Mouse (Mus musculus) hindbrain, postnatal 0 days (tissue): ENCODE measurements at regions not wholly inside any gene's neighbourhood (a gene's known extent, or its start where the extent isn't known, plus 50 kb on each side); places are given as distances from the start of the nearest gene placed in this dataset.

Source experiments
- ATAC-seq: fragments of 200-750 bp; cut with Nextera tagmentation; 2 replicates; pipeline ENCODE4 v1.8.0; 2017; ENCODE audit warnings: mild to moderate bottlenecking, moderate TSS enrichment, moderate library complexity
- DNase-seq: peaks from one replicate; pipeline ENCODE4 v3.0.0-alpha.2; 2015; ENCODE audit warnings: low spot score
- H3K27ac ChIP-seq: fragments of 300-500 bp; sonication (generic); 2 replicates; pipeline ENCODE4 v1.5.1; 2014; ENCODE audit warnings: mild to moderate bottlenecking
- H3K27me3 ChIP-seq: fragments of 300-500 bp; sonication (generic); 2 replicates; pipeline ENCODE4 v1.6.1; 2014; ENCODE audit warnings: low read length, mixed read lengths; ENCODE audit not compliant: insufficient read depth
- H3K36me3 ChIP-seq: fragments of 300-500 bp; sonication (generic); 2 replicates; pipeline ENCODE4 v1.6.1; 2014; ENCODE audit warnings: low read length, mixed read lengths; ENCODE audit not compliant: insufficient read depth
- H3K4me1 ChIP-seq: fragments of 300-500 bp; sonication (generic); 2 replicates; pipeline ENCODE4 v1.6.1; 2014; ENCODE audit warnings: antibody characterized with exemption, low read length, mixed read lengths; ENCODE audit not compliant: insufficient read depth
- H3K4me2 ChIP-seq: fragments of 300-500 bp; sonication (generic); 2 replicates; pipeline ENCODE4 v1.6.1; 2014; ENCODE audit warnings: low read depth, mild to moderate bottlenecking, low read length, moderate library complexity, mixed read lengths
- H3K4me3 ChIP-seq: fragments of 300-500 bp; sonication (generic); 2 replicates; pipeline ENCODE4 v1.5.1; 2014; ENCODE audit warnings: low read length
- H3K9ac ChIP-seq: fragments of 300-500 bp; sonication (generic); replicated peaks from 2 replicates; pipeline ENCODE4 v1.6.1; 2014; ENCODE audit warnings: mild to moderate bottlenecking, low read length, moderate library complexity, mixed read lengths
- H3K9me3 ChIP-seq: fragments of 300-500 bp; sonication (generic); 2 replicates; pipeline ENCODE4 v1.6.1; 2016; ENCODE audit warnings: low read length, mixed read lengths
- CTCF ChIP-seq: IDR thresholded peaks from 2 replicates; pipeline ENCODE4 v1.5.1; 2016; ENCODE audit warnings: antibody characterized with exemption, control low read depth, low read depth
- WGBS: fragments of 180-500 bp; shearing (Covaris S2); extraction: QIAGEN DNeasy Blood & Tissue Kit; methylation state at CpG from one replicate; pipeline ENCODE4 v1.1.7; 2014; 5-methylcytosine and 5-hydroxymethylcytosine counted together

DNA sequence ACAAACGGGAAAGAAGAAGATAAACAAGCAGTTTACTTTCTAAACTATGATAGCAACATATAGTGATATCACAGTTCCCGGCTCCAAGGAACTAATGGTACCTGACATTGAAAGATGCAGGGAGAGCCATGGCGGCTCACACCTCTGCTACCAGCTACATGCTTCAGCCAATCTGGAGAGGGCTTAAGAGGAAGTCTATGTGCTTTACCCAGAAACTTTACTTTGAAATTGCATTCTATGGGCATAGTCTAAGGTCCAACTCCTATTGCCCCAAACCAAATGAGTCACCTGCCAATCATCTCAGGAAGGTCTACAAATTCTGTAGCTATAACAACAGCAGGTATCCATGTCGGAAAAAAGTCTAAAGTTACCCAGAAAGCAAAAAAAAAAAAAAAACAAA, 146.9 kb downstream of the Samd5 start:
- DNase-seq, result no peak
- H3K36me3 ChIP-seq, result no peaks in the 10 kb centered on the region
- TF ChIP-seq CTCF, result no peak
- H3K4me3 ChIP-seq, result no peak overlapping the region
- 81% methylated on average over 4 of the region's 4 CpGs for WGBS
- H3K4me2 ChIP-seq, result no peak overlapping the region
- H3K9me3 ChIP-seq, result no peaks in the 10 kb centered on the region
- no peak overlapping the region for H3K27ac ChIP-seq
- no peaks in the 10 kb centered on the region for H3K27me3 ChIP-seq
- ATAC-seq, result no peak
- H3K4me1 ChIP-seq, result no peaks in the 10 kb centered on the region
- H3K9ac ChIP-seq, result no peak overlapping the region

DNA sequence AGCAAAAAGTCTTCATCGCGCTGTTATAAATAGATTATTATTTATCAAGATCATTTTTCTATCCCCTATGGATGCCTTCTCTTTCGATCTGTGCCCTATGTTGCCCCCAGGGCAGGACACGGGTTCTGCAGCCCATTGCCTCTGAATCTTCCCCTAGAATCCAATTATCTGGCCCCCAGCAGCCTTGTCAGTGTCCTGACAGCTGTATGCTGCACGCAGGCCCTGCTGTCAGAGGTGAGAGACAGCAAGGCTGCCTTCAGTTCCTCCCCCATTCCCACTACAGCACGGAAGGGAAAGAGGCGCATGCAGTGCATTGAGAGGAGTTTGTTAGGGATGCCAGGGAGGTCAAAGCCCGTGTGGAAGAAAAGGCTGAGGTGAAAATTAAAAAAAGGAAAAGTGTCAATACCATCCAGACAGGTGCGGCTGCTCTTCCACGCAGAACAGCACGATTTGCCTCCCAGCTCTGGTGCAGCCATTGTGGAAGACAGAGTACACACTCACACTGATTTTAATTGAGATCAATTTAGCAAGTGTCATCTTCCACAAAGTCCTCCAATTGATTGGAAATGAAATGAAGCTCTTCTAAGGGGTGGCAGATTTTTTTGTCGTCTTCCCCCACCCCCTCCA, 165.1 kb downstream of the Samd5 start:
- H3K4me3 ChIP-seq, result no peak overlapping the region
- H3K36me3 ChIP-seq, result no peaks in the 10 kb centered on the region
- no peak for TF ChIP-seq CTCF
- peak; percentile 25 for DNase-seq
- WGBS, result 37% methylated on average over 12 of the region's 12 CpGs
- no peak overlapping the region for H3K9ac ChIP-seq
- peaks cover 3% of the 10 kb centered on the region; the same call in 1 of the 2 replicates for H3K4me1 ChIP-seq
- H3K9me3 ChIP-seq, result no peaks in the 10 kb centered on the region
- no peak overlapping the region for H3K27ac ChIP-seq
- H3K4me2 ChIP-seq, result peak overlapping the region; percentile 21; the same call in 1 of the 2 replicates
- peak; percentile 64 for ATAC-seq
- H3K27me3 ChIP-seq, result no peaks in the 10 kb centered on the region

DNA sequence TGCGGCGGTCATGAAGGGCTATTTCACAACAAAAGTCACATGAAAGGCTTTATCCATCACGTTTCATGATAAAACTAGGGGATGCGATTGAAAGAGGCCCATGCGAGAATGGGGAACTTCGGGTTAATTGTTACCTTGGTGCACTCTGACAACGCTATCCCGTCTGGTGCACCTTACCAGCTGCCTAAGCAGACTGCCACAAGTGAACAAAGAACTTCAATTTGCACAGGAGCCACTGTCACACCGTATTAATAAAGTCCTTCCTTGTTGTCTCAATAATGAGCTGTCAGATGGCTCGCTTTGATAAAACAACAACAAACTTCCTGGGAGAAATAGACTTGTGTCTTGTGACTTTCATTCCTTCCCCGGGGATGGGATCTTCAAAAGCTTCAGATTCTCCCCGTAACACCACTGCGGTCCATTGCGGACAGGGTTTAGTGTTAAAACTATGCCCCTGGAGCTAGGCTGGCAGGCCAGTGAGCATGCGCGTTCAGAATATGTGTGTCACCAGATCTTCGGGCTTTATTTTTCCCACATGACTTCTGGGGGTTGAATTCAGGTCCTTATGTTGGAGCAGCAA, 165.8 kb downstream of the Samd5 start:
- Histone ChIP-seq H3K27ac (no peak overlapping the region), H3K4me3 (no peak overlapping the region), H3K9ac (no peak overlapping the region), H3K27me3 (no peaks in the 10 kb centered on the region), H3K4me2 (0 out of 2 replicates have a peak overlapping the region, but pooled peaks have one; percentile 21), H3K9me3 (no peaks in the 10 kb centered on the region), H3K4me1 (peaks cover 3% of the 10 kb centered on the region; the same call in 1 of the 2 replicates), H3K36me3 (no peaks in the 10 kb centered on the region)
- 59% methylated on average over 17 of the region's 17 CpGs for WGBS
- no peak for TF ChIP-seq CTCF
- DNase-seq (no peak), ATAC-seq (no peak)

DNA sequence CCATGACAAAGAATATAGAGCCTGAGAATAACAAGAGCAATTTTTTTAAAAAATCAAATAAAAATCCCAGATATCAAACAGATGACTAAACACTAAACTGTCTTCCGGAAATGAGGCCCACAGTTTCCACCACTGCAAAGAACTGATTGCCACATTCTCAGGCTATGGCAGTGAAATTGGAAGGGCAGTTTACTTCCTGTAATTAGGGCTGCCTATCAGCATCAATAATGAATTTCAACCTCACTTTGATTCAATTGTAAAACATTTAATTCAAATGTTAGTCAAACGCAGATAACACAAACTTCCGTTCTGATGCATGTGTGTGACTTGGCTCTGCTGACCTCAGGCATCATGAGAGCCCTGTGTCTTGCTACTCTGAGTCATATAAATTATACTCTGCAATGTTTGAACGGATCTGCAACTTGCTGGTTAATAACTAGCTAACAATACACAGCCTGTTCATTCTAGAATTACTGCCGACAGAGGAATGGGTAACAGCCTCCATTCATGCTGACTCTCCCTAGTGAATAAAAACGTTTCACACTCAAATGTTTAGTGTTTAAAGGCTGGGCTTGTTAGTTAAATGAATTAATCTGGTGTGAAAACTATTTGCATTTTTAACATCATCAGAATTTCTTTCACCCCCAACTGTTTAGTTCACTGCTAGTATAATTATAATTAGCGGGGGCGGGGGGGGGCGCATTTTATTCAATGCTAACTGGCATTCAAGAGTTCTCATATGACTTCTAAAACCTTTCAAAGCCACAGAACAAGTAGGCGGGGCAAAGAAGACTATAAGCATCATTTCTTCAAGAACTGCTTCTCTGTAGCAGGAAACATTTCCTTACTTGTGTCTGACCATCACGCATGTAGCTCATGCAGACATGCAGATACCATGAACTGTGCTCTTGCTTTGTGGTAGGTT, 171.2 kb downstream of the Samd5 start:
- 54% methylated on average over 11 of the region's 11 CpGs for WGBS

DNA sequence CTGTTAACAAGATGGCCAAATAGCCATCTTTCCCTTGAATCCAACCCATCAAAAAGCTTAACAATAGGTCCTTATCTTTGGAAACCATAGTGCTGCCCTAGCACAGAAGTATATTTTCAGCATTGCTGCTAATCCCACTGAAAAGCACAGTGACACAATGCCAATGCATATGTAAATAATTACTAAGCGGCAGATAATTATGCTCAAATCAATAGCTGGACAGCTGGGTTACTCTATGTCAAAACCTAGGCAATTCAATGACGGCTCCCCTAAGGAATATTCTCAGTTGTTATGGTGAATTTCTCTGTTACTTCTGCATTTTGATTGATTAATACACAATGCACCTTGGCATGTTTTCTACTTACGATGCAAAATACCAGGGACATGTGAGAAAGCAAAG, 176.5 kb downstream of the Samd5 start:
- no peak overlapping the region for H3K4me3 ChIP-seq
- H3K9ac ChIP-seq, result no peak overlapping the region
- no peak for ATAC-seq
- WGBS, result 40% methylated on average over 3 of the region's 3 CpGs
- H3K27me3 ChIP-seq, result no peaks in the 10 kb centered on the region
- H3K36me3 ChIP-seq, result no peaks in the 10 kb centered on the region
- DNase-seq, result no peak
- no peak for TF ChIP-seq CTCF
- H3K4me1 ChIP-seq, result no peaks in the 10 kb centered on the region
- H3K27ac ChIP-seq, result no peak overlapping the region
- H3K4me2 ChIP-seq, result no peak overlapping the region
- H3K9me3 ChIP-seq, result no peaks in the 10 kb centered on the region

More for the DNA sequence above, 171.2 kb downstream of the Samd5 start:
- DNase-seq, result no peak
- Histone ChIP-seq H3K4me3 (no peak overlapping the region), H3K4me2 (no peak overlapping the region), H3K4me1 (no peaks in the 10 kb centered on the region), H3K27ac (no peak overlapping the region), H3K27me3 (no peaks in the 10 kb centered on the region), H3K9ac (no peak overlapping the region), H3K9me3 (no peaks in the 10 kb centered on the region), H3K36me3 (no peaks in the 10 kb centered on the region)
- TF ChIP-seq CTCF, result no peak
- ATAC-seq, result no peak

DNA sequence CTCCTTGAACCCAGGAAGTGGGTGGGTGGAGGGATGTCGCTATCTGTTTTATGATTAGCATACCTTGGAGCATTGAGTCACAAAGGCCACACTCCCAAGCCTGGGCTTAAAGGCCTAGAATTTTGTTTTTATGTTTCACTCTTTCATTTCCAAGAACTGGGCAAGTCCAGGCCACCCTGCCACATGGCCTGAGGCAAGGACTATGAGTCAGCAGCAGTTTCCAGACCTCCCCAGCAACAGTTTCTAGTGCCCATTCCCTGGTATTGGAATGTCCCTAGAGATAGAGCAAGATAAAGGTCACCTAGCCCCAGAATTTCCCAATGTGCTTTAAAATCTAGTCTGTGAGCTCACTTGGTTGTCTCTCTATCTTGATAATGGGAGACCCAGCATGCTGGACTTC, 178.0 kb downstream of the Samd5 start:
- H3K4me3 ChIP-seq, result no peak overlapping the region
- H3K9me3 ChIP-seq, result no peaks in the 10 kb centered on the region
- DNase-seq, result no peak
- TF ChIP-seq CTCF, result no peak
- H3K27me3 ChIP-seq, result no peaks in the 10 kb centered on the region
- 86% methylated on average over 1 of the region's 1 CpGs for WGBS
- H3K36me3 ChIP-seq, result no peaks in the 10 kb centered on the region
- H3K4me1 ChIP-seq, result no peaks in the 10 kb centered on the region
- no peak for ATAC-seq
- H3K9ac ChIP-seq, result no peak overlapping the region
- H3K27ac ChIP-seq, result no peak overlapping the region
- H3K4me2 ChIP-seq, result no peak overlapping the region
